Mouse (Mus musculus) monocyte, adult 2 months (primary cell): ENCODE results near the gene Mafk.

ENCODE experiments used
- DNase-seq, 2 experiments: peaks; one replicate each; pipeline ENCODE4 v3.0.0; 2022; ENCODE audit warnings: low spot score in 2 of 2, low read depth in 1 of 2

Gene Mafk

GRCm38 (mm10) chr5:139796001-139796620 is 4.8 kb downstream of the Mafk start:
- DNase-seq, result no peak

GRCm38 (mm10) chr5:139796900-139797299 is 5.6 kb downstream of the Mafk start:
- no peak for DNase-seq

- DNase-seq, result no peak
Observed at GRCm38 (mm10) chr5:139797473-139798167, 6.3 kb downstream of the Mafk start.

- DNase-seq, result no peak
Observed at GRCm38 (mm10) chr5:139798168-139798900, 7.0 kb downstream of the Mafk start.

GRCm38 (mm10) chr5:139799041-139799440 is 7.7 kb downstream of the Mafk start:
- no peak for DNase-seq

GRCm38 (mm10) chr5:139799801-139800590 is 8.7 kb downstream of the Mafk start:
- no peak for DNase-seq

- DNase-seq, result no peak
Observed at GRCm38 (mm10) chr5:139801231-139801630, 9.9 kb downstream of the Mafk start.

- DNase-seq, result no peak
Observed at GRCm38 (mm10) chr5:139801880-139802279, 10.6 kb downstream of the Mafk start.

- no peak for DNase-seq
Observed at GRCm38 (mm10) chr5:139803165-139803564, 11.9 kb downstream of the Mafk start.

- DNase-seq, result no peak
Observed at GRCm38 (mm10) chr5:139803601-139804102, 12.3 kb downstream of the Mafk start.

GRCm38 (mm10) chr5:139804107-139804551 is 12.8 kb downstream of the Mafk start:
- no peak for DNase-seq

- no peak for DNase-seq
Observed at GRCm38 (mm10) chr5:139804573-139805111, 13.3 kb downstream of the Mafk start.

GRCm38 (mm10) chr5:139805924-139806323 is 14.6 kb downstream of the Mafk start:
- no peak for DNase-seq

- DNase-seq, result no peak
Observed at GRCm38 (mm10) chr5:139809397-139809796, 18.1 kb downstream of the Mafk start.

GRCm38 (mm10) chr5:139811677-139812397 is 20.5 kb downstream of the Mafk start:
- no peak for DNase-seq

- no peak for DNase-seq
Observed at GRCm38 (mm10) chr5:139812398-139813125, 21.2 kb downstream of the Mafk start.

GRCm38 (mm10) chr5:139813126-139813490 is 21.8 kb downstream of the Mafk start:
- no peak for DNase-seq

- no peak for DNase-seq
Observed at GRCm38 (mm10) chr5:139813963-139814381, 22.7 kb downstream of the Mafk start.

GRCm38 (mm10) chr5:139815964-139816363 is 24.7 kb downstream of the Mafk start:
- no peak for DNase-seq

- no peak for DNase-seq
Observed at GRCm38 (mm10) chr5:139816445-139816844, 25.1 kb downstream of the Mafk start.
